Mouse (Mus musculus) kidney, adult 2 months (tissue): ENCODE measurements around the gene Gm35315. TPM values are rescaled to one million over a fixed set of nuclear protein-coding genes. Genes with fewer than 3 reads are reported as not detected.
A peak's percentile ranks its signal among the peaks of the same experiment; 100 is the strongest.

Experiments used
- DNase-seq: peaks from one replicate; pipeline ENCODE4 v3.0.0; 2021
- H3K27ac ChIP-seq: fragments of 200-500 bp; 2 replicates; pipeline ENCODE4 v1.5.1; 2012; ENCODE audit warnings: low read depth, low read length, control low read depth, inconsistent platforms; ENCODE audit not compliant: insufficient read depth
- H3K27me3 ChIP-seq: fragments of 200-500 bp; replicated peaks from 2 replicates; pipeline ENCODE4 v1.6.1; 2012; ENCODE audit warnings: mild to moderate bottlenecking, moderate library complexity, low read length, inconsistent platforms; ENCODE audit not compliant: control insufficient read depth, insufficient read depth
- H3K36me3 ChIP-seq: fragments of 200-500 bp; 2 replicates; pipeline ENCODE4 v1.6.1; 2012; ENCODE audit warnings: mild to moderate bottlenecking, moderate library complexity, low read length, inconsistent platforms; ENCODE audit not compliant: control insufficient read depth, insufficient read depth
- H3K4me1 ChIP-seq: fragments of 200-500 bp; 2 replicates; pipeline ENCODE4 v1.6.1; 2011; ENCODE audit warnings: low read length; ENCODE audit not compliant: control insufficient read depth, insufficient read depth
- H3K4me3 ChIP-seq: fragments of 200-500 bp; 2 replicates; pipeline ENCODE4 v1.5.1; 2011; ENCODE audit warnings: mild to moderate bottlenecking, low read depth, low read length, control low read depth; ENCODE audit not compliant: insufficient read depth
- CTCF ChIP-seq: fragments of 200-500 bp; conservative IDR thresholded peaks from 2 replicates; pipeline ENCODE4 v1.5.1; 2011; ENCODE audit warnings: low read depth, mild to moderate bottlenecking, control low read depth, low read length, moderate library complexity, mixed read lengths; ENCODE audit not compliant: insufficient read depth, insufficient read length
- POLR2A ChIP-seq: fragments of 200-500 bp; IDR thresholded peaks from one replicate; pipeline ENCODE4 v1.6.1; 2011; ENCODE audit warnings: low read depth, low read length, control low read depth
- WGBS: fragments of 180-500 bp; shearing (Covaris S2); methylation state at CpG from one replicate; pipeline ENCODE4 v1.1.7; 2018; 5-methylcytosine and 5-hydroxymethylcytosine counted together
- polyA plus RNA-seq: library from polyadenylated mRNA; depleted of rRNA; stranded (reverse); fragments of >200 nt; gene quantifications from 2 replicates; pipeline ENCODE4 v1.2.3, GENCODE M21; 2012

Gene Gm35315
- polyA plus RNA-seq, 1 experiment: 0.11 TPM

GRCm38 (mm10) chr5:110106140-110106871, 12.1 kb upstream of the Gm35315 start:
- WGBS: 97% methylated on average over 26 of the region's 26 CpGs
- Histone ChIP-seq H3K4me1 (peaks cover 5% of the 10 kb centered on the region; the same call in 1 of the 2 replicates), H3K4me3 (peak overlapping the region; percentile 73; the same call in 1 of the 2 replicates), H3K36me3 (no peaks in the 10 kb centered on the region; the same call in 1 of the 2 replicates), H3K27ac (no peak overlapping the region), H3K27me3 (no peaks in the 10 kb centered on the region)
- no peak for DNase-seq
- TF ChIP-seq CTCF (no peak), POLR2A (no peak)

DNA sequence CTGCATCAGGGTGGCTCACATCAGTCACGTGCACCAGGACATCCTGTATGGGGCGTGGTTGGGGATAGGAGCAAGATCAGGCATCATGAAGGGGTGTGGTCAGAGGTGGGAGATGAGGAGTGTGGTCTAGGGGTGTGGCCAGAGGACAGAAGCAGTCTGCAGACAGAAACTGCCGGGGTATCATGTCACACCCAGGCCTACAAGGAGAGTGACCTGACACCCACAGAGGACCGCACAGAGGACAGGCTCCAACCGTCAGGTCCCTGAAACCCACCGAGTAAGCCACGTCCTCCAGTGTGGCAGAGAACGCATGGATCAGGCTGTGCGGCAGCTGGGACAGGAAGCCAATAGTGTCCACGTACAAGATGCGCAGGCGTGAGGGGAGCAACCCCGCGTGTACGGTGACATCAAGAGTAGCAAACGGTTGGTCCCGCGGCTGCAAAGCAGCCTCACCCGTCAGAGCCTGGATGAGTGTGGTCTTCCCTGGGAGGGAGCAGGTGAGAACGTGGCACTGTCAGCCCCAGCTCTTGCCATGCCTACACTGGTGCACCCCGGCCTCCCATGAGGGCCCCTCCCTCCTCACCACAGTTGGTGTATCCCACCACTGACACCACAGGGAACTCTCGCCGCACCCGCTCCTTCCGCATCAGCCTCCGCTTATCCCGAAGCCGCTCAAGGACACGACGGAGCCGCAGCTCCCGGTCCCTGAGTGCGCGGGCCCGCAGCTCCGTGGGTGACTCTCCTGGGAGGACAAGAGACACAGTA, 10.6 kb upstream of the Gm35315 start:
- Histone ChIP-seq H3K4me1 (peaks cover 5% of the 10 kb centered on the region; the same call in 1 of the 2 replicates), H3K27ac (no peak overlapping the region), H3K27me3 (no peaks in the 10 kb centered on the region), H3K4me3 (no peak overlapping the region), H3K36me3 (no peaks in the 10 kb centered on the region; the same call in 1 of the 2 replicates)
- no peak for TF ChIP-seq CTCF
- no peak for TF ChIP-seq POLR2A
- DNase-seq: no peak
- 95% methylated on average over 36 of the region's 36 CpGs for WGBS

GRCm38 (mm10) chr5:110103901-110104615, 9.8 kb upstream of the Gm35315 start:
- H3K27ac ChIP-seq: no peak overlapping the region
- no peak for DNase-seq
- H3K27me3 ChIP-seq: no peaks in the 10 kb centered on the region
- H3K4me3 ChIP-seq: no peak overlapping the region
- TF ChIP-seq CTCF: no peak
- TF ChIP-seq POLR2A: no peak
- no peaks in the 10 kb centered on the region; the same call in 1 of the 2 replicates for H3K36me3 ChIP-seq
- 95% methylated on average over 27 of the region's 27 CpGs for WGBS
- H3K4me1 ChIP-seq: peaks cover 5% of the 10 kb centered on the region; the same call in 1 of the 2 replicates

DNA sequence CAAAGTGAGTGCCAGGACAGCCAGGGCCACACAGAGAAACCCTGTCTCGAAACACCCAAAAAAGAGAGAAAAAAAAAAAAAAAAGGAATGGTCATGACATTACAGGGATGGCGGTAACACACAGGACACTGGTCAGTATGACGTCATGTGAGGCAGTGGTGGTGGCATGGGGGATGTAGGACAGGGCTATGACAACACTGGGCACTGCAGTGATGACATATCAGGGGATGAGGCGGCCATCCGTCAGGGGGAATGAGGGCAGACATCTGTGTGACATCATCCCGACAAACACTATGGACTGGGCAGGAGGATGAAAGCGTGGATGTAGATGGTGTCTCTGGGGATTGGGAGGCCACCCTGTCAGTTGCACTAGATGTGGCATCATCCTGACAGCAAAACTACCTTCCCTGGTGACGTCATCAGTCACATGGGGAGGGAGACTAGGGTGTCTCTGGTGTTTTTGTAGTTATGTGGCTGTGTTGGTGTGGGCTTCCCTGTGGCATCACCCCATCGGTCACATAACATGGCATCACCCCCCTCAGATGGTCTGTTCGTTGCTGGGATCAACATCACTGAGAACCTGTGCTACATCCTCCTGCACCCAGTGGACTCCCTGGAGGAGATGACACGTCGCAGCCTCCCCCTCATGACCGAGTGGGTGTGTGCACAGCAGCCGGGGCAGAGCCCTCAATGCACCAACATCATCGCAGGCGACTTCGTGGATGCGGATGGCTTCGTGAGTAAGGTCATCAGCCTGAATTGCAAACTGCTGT, 8.8 kb upstream of the Gm35315 start:
- H3K36me3 ChIP-seq: no peaks in the 10 kb centered on the region; the same call in 1 of the 2 replicates
- no peak overlapping the region for H3K27ac ChIP-seq
- 92% methylated on average over 19 of the region's 19 CpGs for WGBS
- H3K27me3 ChIP-seq: no peaks in the 10 kb centered on the region
- H3K4me1 ChIP-seq: peaks cover 5% of the 10 kb centered on the region; the same call in 1 of the 2 replicates
- TF ChIP-seq POLR2A (no peak), CTCF (no peak)
- no peak overlapping the region for H3K4me3 ChIP-seq
- no peak for DNase-seq

DNA sequence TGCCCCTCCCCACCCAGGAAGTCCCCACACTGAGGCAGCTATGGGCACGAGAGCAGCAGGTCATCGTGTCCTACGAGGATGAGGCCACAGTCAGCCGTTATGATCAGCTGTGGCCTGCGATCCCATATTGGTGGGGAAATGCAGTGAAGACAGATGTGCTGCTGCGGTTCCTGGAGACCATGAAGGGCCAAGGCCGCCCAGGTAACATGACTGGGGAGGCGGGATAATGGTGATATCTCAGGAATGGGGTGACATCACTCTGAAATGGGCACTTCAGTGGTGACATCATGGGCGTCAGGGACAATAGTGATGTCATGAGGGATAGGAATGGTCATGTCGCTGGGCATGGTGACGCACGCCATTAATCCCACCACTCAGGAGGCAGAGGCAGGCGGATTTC, 8.2 kb upstream of the Gm35315 start:
- H3K36me3 ChIP-seq: no peaks in the 10 kb centered on the region; the same call in 1 of the 2 replicates
- H3K27me3 ChIP-seq: no peaks in the 10 kb centered on the region
- no peak for TF ChIP-seq CTCF
- no peak for TF ChIP-seq POLR2A
- 89% methylated on average over 13 of the region's 13 CpGs for WGBS
- no peak for DNase-seq
- peaks cover 5% of the 10 kb centered on the region; the same call in 1 of the 2 replicates for H3K4me1 ChIP-seq
- H3K4me3 ChIP-seq: no peak overlapping the region
- no peak overlapping the region for H3K27ac ChIP-seq

- TF ChIP-seq CTCF: no peak
- TF ChIP-seq POLR2A: no peak
- H3K4me1 ChIP-seq: peaks cover 5% of the 10 kb centered on the region; the same call in 1 of the 2 replicates
- no peak overlapping the region for H3K27ac ChIP-seq
- DNase-seq: peak; percentile 68
- WGBS: 15% methylated on average over 34 of the region's 34 CpGs
- peak overlapping the region; percentile 47 for H3K4me3 ChIP-seq
- no peaks in the 10 kb centered on the region; the same call in 1 of the 2 replicates for H3K36me3 ChIP-seq
- H3K27me3 ChIP-seq: no peaks in the 10 kb centered on the region
Measured at GRCm38 (mm10) chr5:110101716-110102347, 7.6 kb upstream of the Gm35315 start.
